Mouse (Mus musculus) A20 (cell line): ENCODE results near the gene Mkrn2.
"Not testable (repeated sequence)": the region's sequence is repeated elsewhere in the genome, so short reads cannot be mapped to it uniquely, and the experiment has no call there.

ENCODE experiments used
- DNase-seq: peaks from one replicate; pipeline ENCODE4 v3.0.0-alpha.2; 2011; ENCODE audit warnings: low read depth, low spot score

Mkrn2 gene

DNA sequence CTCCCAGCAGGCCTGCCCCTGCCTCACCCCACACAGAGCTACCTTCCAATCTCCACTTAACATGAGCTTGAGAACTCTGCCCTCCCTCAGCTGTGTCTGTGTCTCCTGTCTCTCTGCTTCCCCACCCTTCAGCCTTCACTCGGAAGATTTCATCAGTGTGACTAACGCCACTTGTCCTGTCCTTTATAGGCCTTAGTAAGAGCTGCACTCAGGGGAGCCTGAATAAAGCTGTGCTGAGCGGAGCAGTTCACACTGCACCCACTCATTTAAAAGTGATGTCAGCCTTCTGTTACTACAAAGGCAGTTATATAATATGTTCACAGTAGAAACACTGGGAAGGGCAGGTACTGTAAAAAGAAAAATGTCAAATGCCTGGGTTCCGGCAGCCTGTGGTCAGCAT is 5.7 kb downstream of the Mkrn2 start:
- no peak for DNase-seq

DNA sequence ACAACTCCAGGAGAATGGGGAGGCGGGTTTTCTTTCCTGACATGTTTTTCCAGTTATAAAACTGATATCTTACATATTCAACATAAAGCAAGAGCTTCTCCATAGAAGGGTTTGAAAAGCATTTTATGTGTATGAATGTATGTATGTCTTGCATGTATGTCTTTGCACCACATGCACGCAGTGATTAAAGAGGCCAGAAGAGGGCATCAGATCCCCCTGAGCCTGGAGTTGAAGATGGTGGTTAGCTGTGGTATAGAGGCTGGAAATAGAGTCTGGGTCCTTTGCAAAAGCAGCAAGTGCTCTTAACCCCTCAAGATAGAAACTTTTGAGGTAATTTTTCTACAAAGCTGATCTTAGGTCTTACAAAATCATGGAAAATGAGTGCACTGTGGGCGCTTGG is 7.4 kb downstream of the Mkrn2 start:
- peak; percentile 49 for DNase-seq

DNA sequence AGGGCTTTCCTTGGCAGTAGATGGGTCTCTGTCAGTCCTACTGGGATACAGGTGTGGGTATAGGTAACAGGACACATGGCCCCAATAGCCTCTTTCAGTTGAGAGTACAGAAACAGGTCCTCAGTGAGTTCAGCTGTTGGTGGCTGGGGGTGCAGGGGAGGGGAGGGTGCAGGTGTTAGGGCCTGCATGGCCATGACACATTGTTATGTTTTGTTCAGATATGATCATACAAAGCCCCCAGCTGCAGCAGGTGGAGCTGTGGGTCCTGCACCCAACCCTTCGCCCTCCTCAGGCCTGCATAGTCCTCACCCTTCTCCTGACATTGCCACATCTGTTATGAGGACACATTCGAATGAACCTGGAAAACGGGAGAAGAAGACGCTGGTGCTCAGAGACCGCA is 8.6 kb downstream of the Mkrn2 start:
- no peak for DNase-seq

DNA sequence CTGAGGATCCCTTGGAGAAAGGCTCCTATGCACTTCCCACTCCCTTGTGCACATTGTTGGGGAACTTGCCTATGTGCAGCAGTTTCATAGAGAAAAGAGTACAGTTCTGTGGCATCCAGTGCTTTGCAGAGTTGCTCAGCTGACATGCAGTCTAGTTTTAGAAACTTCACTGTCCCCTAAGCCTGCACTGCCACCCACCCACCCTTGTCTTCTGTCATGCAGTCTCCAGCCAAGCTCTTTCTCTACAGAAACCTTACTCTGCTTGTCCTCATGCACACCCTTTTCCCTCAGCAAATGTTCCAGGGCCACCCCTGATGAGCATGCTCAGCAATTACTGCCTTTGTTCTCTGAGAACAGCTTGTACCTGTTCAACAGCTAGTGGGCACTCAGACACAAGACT is 12.1 kb downstream of the Mkrn2 start:
- DNase-seq = no peak

DNA sequence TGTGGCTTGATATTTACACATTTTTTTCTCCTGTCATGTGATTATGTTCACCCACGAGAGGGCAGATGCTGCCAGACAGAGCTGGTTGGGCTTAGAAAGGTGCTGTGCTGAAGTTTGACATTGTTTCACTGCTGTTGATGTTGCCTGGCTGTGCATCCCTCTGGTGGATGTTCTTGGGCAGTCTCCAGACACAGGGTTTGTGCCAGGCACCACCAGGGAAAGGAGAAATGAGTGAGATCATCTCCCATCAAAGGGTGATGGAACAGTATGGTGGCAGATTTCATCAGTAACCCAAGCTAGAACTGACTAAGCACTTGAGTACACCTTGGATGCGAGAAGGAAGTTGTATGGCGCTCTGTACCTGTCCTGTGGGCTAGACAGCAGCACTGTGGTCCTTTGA is 14.3 kb downstream of the Mkrn2 start:
- DNase-seq = no peak

DNA sequence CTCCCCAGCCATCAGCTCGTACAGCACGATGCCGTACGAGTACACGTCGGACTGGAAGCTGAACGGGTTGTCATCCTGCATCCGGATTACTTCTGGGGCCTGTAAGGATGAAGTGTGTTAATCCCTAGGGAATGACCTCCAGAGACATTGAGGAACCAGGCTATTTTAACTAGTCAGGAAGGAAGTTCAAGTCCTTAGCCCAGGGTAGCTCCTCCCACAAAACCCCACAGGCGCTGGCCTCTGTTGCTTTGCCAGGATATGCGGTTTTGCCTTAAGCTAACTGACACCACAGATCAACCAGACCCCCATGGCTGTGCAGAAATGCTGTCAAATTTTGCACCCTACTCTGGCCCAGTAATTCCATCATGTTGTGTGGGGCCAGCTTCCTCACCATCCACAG is 18.1 kb downstream of the Mkrn2 start:
- no peak for DNase-seq

DNA sequence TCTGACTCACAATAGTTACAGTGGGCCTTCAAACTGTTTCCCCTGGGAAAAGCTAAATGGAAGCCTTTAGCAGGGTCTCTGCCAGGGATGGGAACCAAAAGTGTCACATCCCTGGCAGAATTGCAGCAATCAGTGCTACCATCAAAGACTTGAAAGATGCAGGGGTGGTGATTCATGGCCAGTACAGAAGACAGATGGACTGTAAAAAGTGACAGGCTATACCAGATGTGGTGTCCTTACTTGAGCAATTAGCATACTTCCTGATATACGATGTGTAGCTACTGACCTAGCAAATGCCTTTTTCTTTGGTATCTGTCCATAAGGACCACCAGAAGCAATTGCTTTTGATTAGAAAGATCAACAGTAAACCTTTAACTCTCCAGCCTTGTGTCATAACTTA is 19.2 kb downstream of the Mkrn2 start:
- DNase-seq = no peak

DNA sequence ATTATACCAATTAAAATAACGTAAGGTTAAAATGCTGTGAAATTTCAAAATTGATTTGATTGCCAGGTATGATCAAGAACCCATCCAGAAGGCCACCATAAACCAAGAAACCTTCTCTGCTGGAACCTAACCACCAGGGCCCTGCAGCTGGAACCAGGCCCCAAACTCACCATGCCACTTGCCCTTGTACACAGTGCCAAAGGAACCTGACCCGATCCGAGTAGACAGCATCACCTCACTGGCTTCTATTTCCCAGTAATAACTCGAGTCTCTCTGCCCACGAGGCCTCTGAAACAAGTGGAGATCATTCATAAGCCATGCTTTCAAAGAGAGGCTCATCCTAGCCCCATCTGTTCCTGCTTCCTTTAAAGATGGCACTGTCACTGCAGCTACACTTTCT is 24.4 kb downstream of the Mkrn2 start:
- DNase-seq = no peak

DNA sequence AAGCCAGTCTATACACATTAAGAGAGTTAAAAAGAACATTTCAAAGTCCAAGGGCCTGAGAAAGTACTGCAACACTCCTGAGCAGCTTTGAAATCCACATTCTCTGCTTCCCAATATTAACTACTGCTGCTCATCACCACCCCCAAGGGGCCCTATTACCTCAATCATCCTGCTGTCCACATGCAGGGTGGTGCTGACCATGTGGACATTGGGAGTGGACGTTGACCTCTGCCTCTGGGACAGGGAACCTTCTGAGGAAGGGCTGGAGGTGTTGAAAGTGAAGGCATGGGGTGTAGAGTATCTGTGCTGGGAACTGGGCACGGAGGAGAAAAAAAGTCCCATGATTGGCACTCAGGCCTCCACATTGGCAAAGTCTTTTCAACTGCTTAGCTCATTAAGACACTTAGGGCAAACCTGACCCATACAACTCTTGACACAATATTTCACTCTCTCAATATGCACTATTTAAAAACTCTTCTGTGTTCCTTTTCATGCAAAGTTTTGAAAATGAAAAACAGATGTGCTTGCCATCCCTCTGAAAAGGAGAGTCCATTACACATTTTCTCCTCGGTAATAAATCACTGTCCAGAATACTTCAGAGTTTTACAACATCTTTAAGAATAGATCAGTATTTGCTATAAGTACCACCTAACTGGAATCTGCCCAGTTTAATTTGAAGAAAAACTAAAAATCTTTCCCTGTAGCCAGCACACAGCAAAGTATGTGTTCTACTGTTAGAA is 29.5 kb downstream of the Mkrn2 start:
- DNase-seq = no peak

DNA sequence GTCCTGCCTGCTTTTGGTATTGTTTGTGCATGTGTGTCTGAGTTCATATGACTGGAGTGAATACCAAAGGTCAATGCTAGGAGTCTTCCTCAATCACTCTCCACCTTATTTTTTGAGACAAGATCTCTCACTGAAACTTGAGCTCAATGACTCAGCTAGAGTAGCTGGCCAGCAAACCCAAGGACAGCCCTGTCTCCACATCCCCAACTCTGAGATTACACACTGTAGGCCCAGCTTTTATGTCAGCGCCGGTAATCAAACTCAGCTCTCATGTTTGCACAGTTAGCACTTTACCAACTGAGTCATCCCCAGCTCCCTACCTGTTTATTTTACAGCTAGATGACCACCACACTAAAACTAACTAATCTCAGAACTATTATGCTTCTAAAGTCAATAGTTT is 32.3 kb downstream of the Mkrn2 start:
- DNase-seq = no peak

DNA sequence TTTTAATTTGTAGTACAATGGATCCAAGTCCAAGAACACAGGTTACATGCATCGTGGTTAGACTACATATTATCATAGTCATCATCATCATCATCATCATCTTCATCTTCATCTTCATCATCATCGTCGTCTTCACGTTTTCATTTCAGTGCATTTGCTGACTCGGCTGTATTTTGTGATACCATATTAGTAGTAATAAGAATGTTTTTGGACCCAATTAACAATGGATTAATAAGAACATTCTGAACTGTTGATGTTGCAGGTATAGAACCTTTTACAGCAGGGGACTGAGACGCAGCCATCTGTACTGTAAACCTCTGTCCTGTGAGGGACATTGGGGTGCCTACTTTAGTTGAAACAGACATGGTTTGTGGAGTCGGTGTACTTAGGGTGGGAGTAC is 36.5 kb downstream of the Mkrn2 start:
- not testable (repeated sequence) for DNase-seq

DNA sequence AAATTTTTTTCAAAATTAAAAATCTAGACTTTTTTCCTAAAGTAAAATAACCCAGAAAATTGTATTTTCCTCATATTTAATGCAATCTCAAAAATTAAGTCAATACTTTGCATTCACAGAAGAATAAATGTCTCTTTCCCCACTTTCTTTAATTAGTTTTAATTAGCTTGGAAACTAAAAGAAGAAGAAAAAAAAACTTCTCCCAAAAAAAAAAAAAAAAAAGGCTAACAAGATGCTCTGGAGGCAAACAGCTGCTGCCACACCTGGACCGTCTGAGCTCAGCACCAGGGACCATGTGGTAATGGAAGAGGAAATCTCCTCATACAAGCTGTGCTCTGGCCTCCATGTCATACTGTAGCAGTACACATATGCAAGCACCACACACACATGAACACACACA is 41.6 kb downstream of the Mkrn2 start:
- no peak for DNase-seq

DNA sequence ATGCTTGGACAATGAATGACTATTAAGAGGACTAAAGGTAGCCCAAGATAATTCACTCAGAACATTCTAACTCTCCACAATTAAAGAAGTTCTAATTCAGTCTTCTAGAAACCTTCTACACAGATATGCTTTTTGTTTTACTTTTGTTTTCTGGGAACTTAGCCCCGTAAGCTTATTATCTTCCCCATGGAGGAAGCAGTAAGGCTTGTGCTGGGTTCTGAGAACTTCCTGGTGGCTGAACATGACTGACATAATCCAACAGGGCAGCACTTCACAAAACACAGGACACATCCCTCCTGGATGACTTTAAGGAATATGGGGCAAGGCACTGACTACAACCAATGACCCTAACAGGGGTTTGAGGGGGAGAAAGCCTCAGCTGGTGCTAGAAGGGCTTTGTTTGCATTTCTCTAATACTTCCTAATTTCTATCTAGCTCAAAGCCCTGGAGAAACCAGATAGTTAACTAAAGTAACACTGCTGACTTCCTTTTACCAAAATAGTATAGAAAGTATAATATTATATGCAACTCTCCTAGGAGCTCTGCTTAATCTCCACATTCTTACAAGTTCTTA is 48.2 kb downstream of the Mkrn2 start:
- peak; percentile 35 for DNase-seq

DNA sequence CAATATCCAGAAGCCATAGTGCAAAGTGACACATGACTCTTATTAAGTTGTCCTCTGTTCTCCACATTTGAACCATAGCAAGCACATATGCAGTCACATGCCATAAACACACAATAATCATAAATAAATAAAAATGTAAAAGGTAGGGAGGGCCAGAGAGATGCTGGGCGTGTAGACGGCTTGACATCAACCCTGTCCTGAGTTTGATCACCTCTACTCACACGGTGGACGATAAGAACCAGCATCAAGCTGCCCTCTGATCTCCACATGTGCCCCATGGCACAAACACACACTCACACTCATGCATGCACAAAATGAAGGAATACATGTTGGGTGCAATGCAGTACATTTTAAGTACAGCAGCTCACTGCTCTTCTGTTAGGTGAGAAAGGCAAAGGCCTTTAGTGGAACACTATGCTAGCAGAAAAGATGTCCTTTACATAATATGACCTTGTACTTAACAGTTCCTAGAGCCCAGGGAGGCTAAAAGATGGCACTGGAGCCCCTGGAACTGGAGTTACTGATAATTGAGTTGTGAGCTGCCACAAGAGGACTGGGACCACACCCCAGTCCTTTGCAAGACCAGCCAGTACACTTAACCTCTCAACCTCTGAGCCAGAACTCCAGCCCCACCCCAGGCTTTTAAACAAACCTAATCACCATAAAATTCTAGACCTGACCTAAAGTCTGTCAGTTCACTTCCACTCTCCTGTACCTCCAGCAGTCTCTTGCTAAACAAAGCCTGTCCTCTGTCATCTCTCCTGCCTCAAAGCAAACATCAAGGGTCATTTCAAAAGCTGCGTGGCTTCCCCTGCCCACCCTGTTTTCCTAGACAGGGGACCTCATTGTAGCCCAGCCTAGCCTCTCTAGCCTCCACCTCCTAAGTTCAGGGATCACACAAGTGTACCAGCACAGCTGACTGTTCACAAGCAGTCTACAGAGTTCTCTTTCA is 49.0 kb downstream of the Mkrn2 start:
- no peak for DNase-seq

DNA sequence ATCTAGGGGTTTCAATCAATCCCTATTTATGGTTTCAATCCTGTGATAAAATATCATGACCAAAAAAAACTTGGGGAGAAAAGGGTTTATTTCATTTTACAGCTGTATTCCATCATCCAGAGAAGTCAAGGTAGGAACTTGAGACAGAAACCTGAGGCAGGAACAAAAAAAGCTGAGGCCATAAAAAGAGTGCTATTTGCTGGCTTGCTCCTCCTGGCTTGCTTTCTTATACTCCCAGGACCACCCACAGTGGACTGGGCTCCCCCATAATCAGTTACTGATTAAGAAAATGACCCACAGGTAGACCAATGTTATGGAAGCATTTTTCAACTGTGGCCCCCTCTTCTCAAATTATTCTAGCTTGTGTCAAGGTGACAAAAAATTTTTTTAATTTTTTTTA is 50.0 kb downstream of the Mkrn2 start:
- no peak for DNase-seq

DNA sequence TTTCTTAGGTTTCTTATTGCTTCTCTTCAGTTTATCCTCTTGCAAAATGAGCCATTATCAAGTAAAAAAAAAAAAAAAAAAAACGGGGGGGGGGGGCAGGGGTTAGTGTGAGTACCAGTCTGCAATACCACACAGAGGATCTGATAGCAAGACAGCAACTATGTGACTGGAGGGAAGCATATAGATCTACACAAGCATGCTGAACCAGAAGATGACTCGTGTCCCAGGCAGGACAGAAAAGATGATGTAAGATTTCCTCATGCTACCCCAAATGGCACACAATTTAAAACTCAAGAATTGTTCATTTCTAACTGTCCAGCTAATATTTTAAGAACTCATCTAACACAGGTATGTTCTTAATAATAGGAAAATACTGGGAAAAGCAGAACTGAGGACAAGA is 52.2 kb downstream of the Mkrn2 start:
- no peak for DNase-seq

DNA sequence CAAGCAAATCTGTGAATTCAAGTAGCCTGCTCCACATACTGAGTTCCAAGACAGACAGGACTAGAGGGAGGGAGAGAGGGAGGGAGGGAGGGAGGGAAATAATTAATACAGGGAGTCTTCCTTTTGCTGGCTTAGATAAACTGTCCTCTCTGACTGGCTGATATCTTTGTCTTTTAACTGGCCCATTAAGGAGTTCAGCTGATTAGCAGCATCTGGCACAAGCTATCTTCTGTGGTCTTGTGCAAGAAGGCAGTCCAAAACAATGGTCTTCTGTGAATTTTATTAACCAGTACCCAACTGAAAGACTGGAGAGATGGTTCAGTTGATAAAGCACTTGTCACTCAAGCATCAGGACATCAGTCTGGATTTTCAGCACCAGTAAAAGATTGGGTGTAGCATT is 57.1 kb downstream of the Mkrn2 start:
- no peak for DNase-seq

DNA sequence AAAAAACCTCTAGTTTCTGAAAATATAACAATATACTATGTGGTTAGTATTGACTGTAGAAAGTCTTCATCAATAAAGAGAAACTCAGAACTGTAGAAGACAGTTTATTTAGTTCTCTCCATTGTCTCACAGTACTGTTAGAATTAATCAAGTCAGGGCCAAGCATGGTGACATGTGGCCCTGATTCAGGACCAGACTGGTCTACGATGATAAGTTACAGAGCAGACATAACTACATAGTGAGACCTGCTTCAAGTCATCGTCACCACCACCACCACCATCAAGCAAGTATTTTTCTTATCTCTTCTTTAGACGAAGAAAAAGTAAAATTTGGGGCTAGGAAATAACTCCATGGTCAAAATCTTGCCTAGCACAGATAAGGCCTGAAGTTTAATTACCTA is 62.6 kb downstream of the Mkrn2 start:
- DNase-seq = no peak

DNA sequence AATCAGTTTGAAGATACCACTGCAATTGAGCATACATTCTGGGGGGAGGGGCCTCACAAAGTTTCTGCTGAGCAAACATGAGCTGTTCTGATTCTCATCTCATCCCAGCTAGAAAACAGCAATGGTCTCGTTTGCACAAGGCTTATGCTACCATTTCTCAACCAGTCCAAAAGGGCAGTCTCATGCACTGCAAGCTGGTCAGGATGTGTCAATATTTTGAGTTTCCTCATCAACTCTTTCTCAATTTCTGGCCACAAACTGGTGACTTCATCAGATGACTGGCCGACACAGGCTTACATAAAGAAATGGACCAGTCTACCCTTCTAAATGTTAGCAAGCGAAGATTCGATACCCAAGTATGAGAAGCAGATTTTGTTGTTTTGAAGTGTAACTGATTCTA is 64.9 kb downstream of the Mkrn2 start:
- DNase-seq = no peak
